Mouse (Mus musculus): ENCODE measurements around the gene Dlg4.

Dlg4 gene

DNA sequence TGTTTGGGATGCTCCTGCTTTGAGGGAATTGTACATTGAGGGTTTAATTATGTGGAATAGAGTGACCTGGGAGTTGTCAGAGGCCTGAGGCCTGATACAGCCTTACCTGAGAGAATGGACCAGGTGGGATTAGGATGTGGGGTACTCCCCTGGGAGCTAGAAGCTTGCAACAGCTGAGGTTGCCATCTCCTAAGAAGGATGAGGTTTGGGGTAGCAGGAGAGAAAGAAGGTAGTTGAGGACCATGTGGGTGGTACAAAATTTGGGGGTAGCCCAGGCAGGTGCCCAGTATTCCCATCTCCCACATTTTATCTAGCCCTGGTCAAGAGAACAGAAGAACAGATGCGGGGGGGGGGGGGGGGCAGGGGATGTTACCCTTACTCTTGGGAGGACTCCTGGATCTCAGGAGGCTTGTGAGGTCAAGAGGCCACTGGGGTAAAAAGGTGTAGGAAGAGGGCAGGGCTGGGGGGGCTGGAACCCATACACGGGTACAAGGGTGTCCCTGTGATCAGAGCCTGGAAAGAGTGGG, 2.8 kb downstream of the Dlg4 start:
- no peak for DNase-seq (ENCODE audit: low spot score)

DNA sequence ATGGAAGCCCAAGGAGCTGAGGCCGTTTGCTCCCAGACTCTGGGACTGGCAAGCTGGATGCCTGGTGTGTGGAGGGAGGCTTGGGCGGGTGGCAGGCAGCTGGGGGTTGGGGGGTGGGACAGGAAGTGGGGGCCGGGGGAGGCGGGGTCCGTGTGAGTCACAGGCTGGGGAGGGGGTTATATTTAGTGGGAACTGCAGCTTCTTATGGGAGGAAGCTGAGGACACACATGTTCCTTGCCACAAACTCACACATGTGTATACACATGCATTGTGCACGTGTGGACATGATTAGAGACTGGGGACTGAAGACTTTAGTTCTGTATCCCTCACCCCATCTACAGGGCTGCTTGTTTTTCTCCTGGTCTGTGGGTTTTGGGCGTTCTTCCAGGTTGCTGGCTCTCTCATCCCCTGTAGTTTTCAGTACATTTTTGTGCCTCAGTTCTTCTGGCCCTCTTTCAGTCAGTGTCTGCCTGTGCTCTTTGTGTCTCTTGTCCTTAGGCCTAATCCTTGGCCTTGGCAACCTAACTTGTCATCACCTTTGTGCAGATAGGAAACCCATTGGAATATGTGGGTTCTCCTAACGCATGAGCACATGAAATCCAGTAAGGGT, 3.4 kb downstream of the Dlg4 start:
- peak; percentile 53 for DNase-seq (ENCODE audit: low spot score)

DNA sequence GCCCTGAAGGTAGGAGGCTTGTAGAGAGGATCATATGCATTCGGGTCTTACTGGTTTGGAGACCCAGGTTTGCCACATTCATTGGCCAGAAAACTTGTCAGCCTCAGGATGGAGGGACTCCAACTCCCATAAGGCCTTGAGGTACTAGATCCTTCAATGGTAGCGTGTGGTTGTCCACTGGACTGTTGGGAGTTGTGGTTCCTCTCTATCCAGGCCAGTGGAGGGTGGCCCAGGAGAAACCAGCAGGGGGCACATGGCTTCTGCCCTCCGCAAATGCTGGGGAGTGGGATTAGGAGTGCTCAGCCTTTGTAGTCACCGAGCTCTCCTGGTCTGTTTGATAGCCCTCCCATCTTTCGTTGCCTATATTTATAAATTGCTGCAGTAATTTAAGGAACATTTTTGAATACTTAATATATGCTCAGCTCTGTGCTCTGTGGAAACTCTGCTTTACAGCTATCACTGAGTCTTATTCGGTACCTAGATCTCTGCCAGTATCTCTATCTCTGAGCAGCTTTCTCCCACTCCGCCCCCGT, 4.1 kb downstream of the Dlg4 start:
- peak; percentile 92 for DNase-seq (ENCODE audit: low spot score)

DNA sequence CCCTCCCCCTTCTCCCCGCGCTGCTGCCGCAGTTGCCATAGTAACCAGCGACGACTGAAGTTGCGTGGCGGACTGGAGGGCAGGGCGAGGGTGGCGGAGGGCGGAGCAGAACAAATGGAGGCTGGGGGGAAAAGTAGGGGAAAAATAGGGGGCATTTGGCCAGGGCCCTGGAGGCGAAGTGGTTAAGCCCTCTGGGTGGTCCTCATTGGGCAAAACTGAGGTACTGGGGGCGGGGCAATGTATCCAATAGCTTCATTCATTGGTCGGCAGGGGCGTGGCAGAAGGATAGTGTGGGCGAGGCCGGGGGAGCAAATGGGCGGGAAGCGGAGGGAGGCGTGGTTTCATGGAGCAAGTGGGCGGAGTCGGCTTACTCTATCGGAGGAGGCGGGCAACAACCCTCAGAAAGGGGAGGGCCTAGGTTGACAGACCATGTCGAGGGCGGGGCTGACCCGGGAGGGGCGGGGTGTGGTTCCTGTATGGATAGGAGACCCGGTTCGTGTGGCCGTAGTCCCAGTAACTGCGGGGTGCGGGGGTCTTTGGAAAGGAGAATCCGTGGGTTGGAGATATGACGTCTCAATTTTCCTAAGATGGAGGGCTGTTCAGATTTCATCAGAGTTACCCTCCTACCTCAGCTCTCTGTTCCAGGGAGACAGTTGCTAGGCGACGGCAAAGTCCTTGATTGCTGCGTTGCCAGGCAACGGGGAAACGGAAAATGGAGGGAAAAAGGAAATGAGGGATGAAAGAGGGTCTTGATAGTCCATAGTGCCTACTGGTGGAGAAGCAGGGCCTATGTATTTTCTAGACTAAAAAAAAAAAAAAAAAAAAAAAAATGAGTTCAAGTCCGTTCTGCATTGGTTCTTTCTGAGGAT, 4.8 kb downstream of the Dlg4 start:
- DNase-seq (ENCODE audit: low spot score) = peak; percentile 97

DNA sequence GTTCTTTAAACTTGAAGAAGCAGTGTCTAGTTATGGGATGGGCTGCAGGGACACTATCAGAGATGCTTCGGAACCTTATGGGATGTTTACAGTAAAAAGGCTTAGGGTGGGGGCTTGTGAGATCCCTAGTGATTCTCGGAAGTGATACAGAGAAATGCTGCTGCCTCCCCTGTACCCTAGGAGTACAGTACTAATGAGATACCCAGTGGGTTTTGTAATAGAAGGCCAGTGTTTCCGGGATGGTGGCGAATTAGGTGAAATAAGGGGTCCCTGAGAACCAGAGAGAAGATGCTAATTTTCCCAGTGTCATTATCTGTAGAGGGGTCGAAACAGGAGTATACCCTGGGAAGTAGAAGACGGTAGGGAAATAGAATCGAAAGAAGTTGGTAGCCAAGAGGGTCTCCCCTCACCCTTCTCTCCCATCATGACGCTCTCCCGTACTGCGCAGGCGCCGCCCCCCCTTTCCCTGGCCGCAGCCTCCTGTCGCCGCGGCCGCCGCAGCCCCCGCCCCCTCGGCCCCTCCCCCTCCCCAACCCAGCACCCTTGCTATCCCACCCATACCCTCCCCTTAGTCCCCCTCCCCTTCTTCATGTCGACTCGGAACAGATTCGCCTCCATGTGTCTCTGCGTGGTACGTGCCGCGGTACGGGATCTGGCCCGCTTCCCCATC, 6.9 kb downstream of the Dlg4 start:
- no peak for DNase-seq (ENCODE audit: low spot score)

DNA sequence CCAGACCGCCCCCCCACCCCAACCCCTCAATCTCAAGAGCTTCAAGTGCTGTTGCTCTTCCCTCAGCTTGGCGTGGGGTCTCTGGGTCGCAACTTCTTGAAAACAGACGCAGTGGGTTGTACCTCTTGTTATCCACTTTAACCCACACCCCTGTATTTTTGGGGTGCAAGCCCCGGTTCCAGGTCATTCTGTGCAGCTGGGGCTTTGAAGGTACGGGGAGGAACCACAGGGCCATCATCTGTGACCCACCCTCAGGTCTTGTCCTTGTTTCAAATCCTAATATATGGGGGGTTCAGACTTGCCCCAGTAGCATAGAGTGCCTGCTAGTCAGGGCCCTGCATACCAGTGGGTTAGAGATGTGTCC, 7.4 kb downstream of the Dlg4 start:
- DNase-seq (ENCODE audit: low spot score) = no peak

DNA sequence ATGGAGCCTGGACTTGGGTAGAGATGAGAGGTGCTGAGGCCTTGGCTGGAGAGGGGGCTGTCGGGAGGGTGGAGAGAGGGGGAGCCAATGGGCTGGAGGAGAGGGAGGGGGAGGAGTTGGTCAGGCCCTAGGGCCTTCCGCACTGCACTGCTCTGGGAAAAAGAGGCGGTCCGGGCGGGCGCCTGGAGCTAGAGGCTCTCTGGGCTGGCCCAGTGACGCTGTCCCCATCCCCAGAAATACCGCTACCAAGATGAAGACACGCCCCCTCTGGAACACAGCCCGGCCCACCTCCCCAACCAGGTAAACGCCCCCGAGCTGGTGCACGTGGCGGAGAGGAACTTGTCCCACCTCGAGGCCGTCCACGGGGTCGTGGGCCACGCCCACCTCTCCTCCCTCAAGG, 9.9 kb downstream of the Dlg4 start:
- peak; percentile 87 for DNase-seq (ENCODE audit: low spot score)

DNA sequence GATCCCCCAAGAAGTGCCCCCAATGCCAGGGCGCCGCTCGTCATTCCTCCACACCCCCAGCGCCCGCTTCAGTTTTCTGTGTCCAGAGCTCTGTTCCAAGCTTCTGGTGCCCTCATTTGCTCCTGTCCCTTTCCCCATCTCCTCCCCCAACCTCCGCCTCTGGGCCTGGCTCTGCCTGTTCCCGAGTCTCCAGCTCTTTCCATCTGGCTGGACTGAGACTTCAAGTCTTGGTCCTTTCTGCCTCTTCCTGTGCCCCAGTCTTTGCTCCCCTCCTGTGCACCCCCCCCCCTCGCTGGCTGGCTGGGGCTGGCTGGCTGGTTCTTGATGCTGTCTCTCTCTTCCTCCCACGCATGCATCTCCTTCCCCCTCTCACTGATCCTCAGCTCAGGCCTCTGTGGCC, 10.7 kb downstream of the Dlg4 start:
- DNase-seq (ENCODE audit: low spot score) = peak; percentile 46

DNA sequence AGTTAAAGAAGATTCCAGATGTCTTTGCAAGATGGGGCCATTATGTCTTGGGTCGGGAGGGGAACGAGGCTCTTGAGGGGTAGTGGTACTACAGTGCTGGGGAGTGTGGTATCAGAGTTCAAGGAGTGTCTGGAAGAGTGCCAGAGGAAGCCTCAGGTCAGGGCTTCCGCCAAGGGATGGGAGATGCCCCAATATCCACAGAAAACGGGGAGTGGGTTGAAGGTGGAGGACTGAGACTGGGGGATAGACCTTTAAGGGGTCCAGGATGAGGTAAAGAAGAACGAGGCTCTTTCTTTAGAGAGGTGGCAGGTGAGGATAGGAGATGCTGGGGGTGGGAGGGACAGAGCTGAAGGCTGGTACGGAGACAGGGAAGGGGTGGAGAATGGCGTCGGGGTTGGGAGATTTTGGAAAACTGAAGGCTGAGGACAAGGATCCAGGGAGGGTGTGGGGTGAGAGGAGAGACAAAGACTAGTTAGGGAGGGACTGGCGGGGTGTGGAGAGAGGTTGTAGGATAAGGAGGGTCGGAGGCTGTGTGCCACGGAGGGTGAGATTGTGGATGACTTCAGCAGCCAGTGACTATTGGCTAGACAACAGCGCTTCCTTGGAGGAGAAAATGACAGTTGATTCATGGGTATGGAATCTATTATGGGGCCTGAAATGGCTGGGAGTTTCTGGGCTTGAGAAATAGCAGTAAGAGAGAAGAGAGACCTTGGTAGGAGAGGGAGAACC, 11.8 kb downstream of the Dlg4 start:
- no peak for DNase-seq (ENCODE audit: low spot score)

DNA sequence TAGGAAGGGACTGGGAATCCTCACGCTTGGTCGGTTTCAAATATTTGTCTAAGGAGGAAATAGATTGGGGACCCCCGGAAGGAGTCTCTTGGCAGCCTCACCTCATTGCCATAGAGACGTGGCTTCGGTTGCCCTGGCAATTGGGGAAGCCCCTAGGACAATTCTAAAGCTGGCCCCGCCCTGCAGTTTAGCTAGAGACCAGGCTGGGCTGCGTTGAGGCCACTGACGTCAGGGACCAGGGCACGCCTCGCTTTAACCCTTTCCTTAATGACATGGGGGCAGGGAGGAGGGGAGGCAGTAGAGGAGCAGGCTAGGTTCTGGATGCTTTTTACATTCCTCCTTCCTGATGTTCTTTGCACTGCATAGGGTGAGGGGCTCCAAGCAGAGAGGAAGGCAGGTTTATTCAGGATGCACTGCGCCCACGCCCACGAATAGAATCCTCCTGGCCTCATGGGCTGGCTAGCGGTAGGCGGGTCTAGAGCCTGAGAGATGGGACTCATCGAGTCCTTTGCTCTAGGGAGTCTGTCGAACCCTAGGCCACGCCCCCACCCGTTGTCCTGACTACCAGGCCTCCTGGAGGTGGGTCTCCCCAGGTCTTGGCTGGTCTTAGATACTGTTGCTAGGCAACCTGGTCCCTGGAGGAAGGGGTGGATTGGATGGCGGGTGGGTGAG, 12.5 kb downstream of the Dlg4 start:
- DNase-seq (ENCODE audit: low spot score) = peak; percentile 99

DNA sequence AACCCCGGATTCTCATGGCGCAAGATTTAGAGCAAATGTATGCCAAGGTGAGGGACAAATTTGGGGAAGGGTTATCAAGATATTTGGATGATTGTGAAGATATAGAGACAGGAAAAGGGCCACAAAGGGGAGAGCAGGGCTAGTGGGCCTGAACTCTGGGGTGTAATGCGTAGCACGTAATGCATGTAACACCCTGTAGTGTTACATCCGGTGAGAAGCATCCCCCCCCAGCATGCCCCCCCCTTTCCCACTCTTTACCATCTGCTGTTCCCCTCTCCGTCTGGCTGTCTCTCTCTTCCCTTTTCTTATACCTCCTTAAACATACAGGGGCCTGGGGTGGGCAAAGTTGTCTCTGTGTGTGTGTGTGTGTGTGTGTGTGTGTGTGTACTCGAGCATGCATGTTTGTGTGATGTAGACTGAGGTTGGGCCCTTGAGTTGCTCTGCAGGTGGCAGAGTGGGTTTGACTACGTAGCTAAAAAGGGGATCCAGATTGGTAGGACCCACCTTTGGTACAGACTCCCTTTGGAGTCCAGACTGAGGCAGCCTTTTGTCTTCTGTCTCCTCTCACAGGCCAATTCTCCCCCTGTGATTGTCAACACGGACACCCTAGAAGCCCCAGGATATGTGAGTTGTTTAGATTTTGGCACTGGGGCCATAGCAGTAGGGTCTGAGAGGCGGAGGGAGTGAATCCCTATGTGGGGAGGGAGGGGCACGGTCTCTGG, 13.2 kb downstream of the Dlg4 start:
- no peak for DNase-seq (ENCODE audit: low spot score)

DNA sequence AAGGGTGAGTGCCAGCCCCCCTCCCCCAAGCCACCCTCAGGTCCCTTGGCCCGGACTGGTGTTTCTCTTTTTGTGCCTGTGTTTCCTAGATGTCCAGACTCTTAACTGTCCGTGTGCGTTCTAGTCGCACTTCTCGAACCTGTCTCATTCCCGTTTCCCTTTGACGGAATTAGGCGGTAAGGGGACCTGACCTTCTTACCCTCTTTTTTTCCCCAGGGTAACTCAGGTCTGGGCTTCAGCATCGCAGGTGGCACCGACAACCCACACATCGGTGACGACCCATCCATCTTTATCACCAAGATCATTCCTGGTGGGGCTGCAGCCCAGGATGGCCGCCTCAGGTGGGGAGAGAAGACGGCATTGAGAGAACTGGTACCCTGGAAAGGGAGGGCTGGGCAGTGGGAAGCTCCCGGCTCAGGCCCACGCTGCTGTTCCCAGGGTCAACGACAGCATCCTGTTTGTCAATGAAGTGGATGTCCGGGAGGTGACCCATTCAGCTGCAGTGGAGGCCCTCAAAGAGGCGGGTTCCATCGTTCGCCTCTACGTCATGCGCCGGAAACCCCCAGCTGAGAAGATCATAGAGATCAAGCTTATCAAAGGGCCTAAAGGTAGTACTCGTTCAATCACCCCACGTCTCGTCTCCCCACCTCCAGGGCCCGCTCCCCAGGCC, 14.0 kb downstream of the Dlg4 start:
- DNase-seq (ENCODE audit: low spot score) = no peak

DNA sequence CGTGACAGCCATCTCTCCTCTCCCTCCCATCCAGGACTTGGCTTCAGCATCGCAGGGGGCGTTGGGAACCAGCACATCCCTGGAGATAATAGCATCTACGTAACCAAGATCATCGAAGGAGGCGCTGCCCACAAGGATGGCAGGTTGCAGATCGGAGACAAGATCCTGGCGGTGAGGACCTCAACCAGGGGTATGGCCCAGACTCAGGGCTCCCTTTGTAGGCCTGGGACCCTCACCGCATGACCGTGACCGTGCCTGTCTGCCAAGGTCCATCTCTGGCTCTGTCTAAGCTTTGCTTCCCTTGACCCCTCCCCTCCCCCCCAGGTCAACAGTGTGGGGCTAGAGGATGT, 14.6 kb downstream of the Dlg4 start:
- DNase-seq (ENCODE audit: low spot score) = no peak

DNA sequence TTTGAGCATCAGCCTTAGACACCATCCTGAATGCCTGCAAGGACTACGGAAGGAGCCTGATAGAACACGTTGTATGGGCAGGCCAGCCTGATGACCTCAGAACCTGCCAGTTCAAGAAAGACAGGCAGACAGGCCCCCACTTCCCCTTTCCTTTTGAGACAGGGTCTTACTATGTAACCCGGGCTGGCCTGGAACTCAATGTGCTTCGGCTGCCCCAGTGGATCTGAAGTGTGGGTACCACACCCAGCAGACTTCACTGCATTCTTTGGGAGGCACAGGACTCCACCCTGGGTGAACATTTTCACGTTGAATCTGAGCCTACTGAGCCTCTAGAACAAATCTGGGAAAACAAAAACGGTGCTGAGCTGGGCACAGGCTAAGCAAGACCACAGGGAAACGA, 21.4 kb downstream of the Dlg4 start:
- DNase-seq (ENCODE audit: low spot score) = no peak

DNA sequence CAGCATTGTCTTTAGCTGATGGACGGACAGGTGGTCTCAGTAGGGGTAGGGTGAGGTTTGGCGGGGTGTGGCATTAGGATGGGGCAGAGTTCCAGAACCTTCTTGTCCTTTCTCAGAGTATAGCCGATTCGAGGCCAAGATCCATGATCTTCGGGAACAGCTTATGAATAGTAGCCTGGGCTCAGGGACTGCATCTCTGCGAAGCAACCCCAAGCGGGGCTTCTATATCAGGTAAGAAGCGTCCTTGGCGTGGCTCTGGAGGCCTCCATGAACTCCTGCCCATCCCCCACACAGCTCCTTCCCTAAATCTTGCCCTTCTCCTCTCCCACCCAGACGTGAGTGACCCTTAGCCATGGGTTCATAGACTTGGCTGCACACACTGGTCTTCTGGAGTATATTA, 22.9 kb downstream of the Dlg4 start:
- DNase-seq (ENCODE audit: low spot score) = no peak

DNA sequence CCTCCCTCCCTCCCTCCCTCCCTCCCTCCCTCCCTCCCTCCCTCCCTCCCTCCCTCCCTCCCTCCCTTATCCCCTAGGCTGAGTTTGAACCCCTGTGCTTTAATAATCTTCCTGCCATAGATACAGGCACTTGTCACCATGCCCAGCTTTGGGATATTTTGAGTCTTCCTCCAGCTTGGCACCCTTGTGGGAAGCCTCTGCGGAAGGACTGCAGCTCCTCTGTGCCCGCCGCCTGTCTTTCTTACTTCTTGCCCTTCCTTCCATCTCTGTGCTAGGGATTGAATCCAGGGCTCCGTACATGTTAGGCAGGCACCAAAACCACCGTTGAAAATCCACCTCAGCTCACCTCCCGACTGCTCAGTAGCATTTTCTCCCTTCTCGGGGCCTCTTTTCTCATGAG, 23.4 kb downstream of the Dlg4 start:
- DNase-seq (ENCODE audit: low spot score) = no peak

DNA sequence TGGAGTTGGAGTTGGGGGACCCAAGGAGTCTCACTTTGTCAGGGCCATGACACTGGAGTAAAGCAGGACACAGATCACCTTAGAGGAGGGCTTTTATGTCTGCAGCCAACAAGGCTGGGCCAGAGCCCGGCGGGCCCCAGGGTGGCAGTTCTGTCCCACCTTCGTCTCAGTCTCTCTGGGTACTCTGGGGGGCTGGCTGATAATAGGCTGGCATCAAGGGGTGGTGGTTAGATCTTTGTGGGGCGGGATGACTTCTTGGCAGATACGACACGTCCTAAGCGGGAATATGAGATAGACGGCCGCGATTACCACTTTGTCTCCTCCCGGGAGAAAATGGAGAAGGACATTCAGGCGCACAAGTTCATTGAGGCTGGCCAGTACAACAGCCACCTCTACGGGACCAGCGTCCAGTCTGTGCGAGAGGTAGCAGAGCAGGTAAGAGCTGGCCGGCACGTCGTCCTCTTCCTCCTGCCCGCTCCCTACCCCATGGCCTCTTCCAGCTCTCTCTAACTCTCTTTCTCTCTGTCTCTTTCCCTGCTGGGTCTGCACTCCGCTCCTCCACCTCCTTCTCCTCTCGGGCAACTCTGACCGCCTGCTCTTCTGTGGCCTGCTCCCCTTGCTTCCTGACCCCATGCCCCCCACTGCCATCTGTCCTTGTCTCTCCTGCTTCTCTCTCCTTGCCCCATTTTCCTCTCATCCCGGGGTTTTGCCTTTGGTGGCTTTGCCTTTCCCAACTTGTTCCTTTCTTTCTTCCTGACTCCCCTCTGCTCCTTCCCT, 25.8 kb downstream of the Dlg4 start:
- DNase-seq (ENCODE audit: low spot score) = no peak

DNA sequence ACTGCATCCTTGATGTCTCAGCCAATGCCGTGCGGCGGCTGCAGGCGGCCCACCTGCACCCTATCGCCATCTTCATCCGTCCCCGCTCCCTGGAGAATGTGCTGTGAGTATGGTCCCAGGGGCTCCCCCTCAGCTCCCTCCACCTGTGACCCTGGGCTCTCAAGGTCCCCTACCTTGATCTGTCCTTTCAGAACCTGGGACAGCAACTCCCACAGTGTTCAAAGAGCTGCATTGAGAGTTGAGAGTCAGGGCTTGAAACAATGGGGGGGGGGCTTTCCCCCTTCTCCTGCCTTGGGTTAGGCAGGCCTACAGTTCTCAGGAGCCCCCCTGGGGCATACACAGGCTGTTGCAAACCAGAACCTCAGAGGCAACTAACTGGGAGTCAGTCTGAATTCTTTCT, 26.9 kb downstream of the Dlg4 start:
- DNase-seq (ENCODE audit: low spot score) = no peak

DNA sequence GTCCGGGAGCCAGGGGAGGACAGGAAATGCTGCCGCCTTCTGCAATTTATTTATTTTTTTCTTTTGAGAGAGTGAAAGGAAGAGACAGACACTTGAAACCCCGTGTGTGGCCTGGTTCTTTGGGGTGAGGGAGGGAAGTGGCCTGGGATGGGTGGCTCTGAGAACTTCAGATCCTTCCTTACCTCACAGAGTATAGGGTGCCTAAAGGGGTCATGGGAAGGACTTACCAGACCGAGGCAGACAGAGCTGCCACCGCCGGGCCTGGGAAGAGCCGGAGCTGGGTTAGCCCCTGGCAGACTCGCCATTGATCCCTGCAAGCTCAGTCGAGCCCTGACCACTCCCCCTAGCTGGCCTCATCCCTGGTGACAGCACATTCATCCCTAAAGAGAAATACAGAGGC, 28.7 kb downstream of the Dlg4 start:
- no peak for DNase-seq (ENCODE audit: low spot score)

DNA sequence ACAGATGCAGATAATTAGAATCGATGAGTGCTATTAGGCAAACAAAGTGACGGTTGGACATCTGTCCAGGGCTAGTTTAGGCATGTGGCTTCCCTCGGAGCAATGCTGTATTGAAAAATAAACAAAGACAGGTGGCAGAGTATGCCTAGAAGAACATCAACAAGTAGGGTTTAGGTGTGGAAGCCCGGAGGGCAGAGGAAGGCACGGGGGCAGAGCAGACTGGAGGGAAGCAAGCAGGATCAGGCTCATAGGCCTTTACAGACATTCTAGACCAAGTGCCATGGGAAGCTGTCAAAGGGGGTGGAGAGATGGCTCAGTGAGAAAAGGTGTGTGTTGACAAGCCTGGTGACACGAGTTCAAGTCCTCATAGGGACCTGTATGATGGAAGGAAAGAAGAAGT, 32.6 kb downstream of the Dlg4 start:
- peak; percentile 31 for DNase-seq (ENCODE audit: low spot score)

Data from MN1 (cell line).